Comparison of ENCODE assay signal across 10 mouse cellular contexts in genomic region chr11:96713210-96714005, GRCm38 (mm10).
DNase-seq lines count a peak whose midpoint lies in the region; ATAC-seq lines count a peak whose summit lies in the region.
"Had no signal": no experiment of that assay in that cellular context is flagged by ENCODE, and none has a peak within 500 bp of the region (broad histone marks: within the 10 kb centered on the region; RNA-seq: fewer than 3 reads in every experiment).

No protein-coding gene starts in this region.

- no peak for ATAC-seq in forebrain, embryonic 12.5 days (ENCODE audit: low FRiP score)
- ATAC-seq in forebrain, embryonic 11.5 days (replicated peaks; ENCODE audit: low FRiP score) = no peak
- ATAC-seq in midbrain, embryonic 14.5 days (ENCODE audit: low FRiP score, low TSS enrichment) = no peak
- no peak for ATAC-seq in midbrain, embryonic 11.5 days (ENCODE audit: low FRiP score)
- no peak for ATAC-seq in hindbrain, embryonic 12.5 days (ENCODE audit: low FRiP score)
- ATAC-seq in stomach, embryonic 15.5 days (ENCODE audit: insufficient read depth, low FRiP score, low read depth) = no peak

- H3K36me3 ChIP-seq in forebrain, embryonic 12.5 days (replicated peaks) = no peaks in the 10 kb centered on the region
- no peaks in the 10 kb centered on the region for H3K36me3 ChIP-seq in forebrain, embryonic 11.5 days (ENCODE audit: control insufficient read depth, insufficient read depth, low read length)
- no peaks in the 10 kb centered on the region for H3K36me3 ChIP-seq in midbrain, embryonic 14.5 days (ENCODE audit: control insufficient read depth, insufficient read depth, low read length)
- no peaks in the 10 kb centered on the region for H3K36me3 ChIP-seq in midbrain, embryonic 11.5 days (ENCODE audit: control insufficient read depth, insufficient read depth, low read length)
- no peaks in the 10 kb centered on the region for H3K36me3 ChIP-seq in hindbrain, embryonic 12.5 days
- H3K36me3 ChIP-seq in stomach, embryonic 15.5 days = no peaks in the 10 kb centered on the region

- no peaks in the 10 kb centered on the region for H3K9me3 ChIP-seq in forebrain, embryonic 12.5 days
- no peaks in the 10 kb centered on the region for H3K9me3 ChIP-seq in forebrain, embryonic 11.5 days (ENCODE audit: control insufficient read depth, low read length)
- no peaks in the 10 kb centered on the region for H3K9me3 ChIP-seq in midbrain, embryonic 14.5 days (ENCODE audit: control insufficient read depth, low read length)
- H3K9me3 ChIP-seq in midbrain, embryonic 11.5 days (ENCODE audit: control insufficient read depth, low read length) = no peaks in the 10 kb centered on the region
- H3K9me3 ChIP-seq in hindbrain, embryonic 12.5 days (replicated peaks) = no peaks in the 10 kb centered on the region
- no peaks in the 10 kb centered on the region for H3K9me3 ChIP-seq in stomach, embryonic 15.5 days

- H3K27ac ChIP-seq in forebrain, embryonic 12.5 days = no peak overlapping the region
- no peak overlapping the region for H3K27ac ChIP-seq in forebrain, embryonic 11.5 days (ENCODE audit: low read depth, low read length)
- H3K27ac ChIP-seq in midbrain, embryonic 14.5 days (replicated peaks; ENCODE audit: low read depth, low read length) = no peak overlapping the region
- no peak overlapping the region for H3K27ac ChIP-seq in midbrain, embryonic 11.5 days (ENCODE audit: low read depth, low read length)
- H3K27ac ChIP-seq in hindbrain, embryonic 12.5 days = 0 out of 2 replicates have a peak overlapping the region, but pooled peaks have one; percentile 12
- no peak overlapping the region for H3K27ac ChIP-seq in stomach, embryonic 15.5 days

- no peak overlapping the region for H3K4me3 ChIP-seq in forebrain, embryonic 12.5 days (replicated peaks)
- H3K4me3 ChIP-seq in forebrain, embryonic 11.5 days (ENCODE audit: low read depth, low read length) = no peak overlapping the region
- no peak overlapping the region for H3K4me3 ChIP-seq in midbrain, embryonic 14.5 days (replicated peaks; ENCODE audit: low read depth, low read length)
- H3K4me3 ChIP-seq in midbrain, embryonic 11.5 days (ENCODE audit: low read depth, low read length) = no peak overlapping the region
- H3K4me3 ChIP-seq in hindbrain, embryonic 12.5 days = no peak overlapping the region
- H3K4me3 ChIP-seq in stomach, embryonic 15.5 days (replicated peaks) = no peak overlapping the region

- peak overlapping the region; percentile 17; the same call in 1 of the 2 replicates for H3K4me2 ChIP-seq in forebrain, embryonic 12.5 days
- no peak overlapping the region for H3K4me2 ChIP-seq in forebrain, embryonic 11.5 days (ENCODE audit: low read depth, low read length, severe bottlenecking)
- no peak overlapping the region for H3K4me2 ChIP-seq in midbrain, embryonic 14.5 days (ENCODE audit: low read length)
- H3K4me2 ChIP-seq in midbrain, embryonic 11.5 days = no peak overlapping the region
- H3K4me2 ChIP-seq in hindbrain, embryonic 12.5 days (replicated peaks) = 0 out of 2 replicates have a peak overlapping the region, but pooled peaks have one; percentile 18
- peak overlapping the region; percentile 21; the same call in 1 of the 2 replicates for H3K4me2 ChIP-seq in stomach, embryonic 15.5 days
- H3K4me2 ChIP-seq: liver, embryonic 11.5 days had no signal

- peaks cover 17% of the 10 kb centered on the region for H3K4me1 ChIP-seq in forebrain, embryonic 12.5 days
- H3K4me1 ChIP-seq in forebrain, embryonic 11.5 days (replicated peaks; ENCODE audit: control insufficient read depth, insufficient read depth, low read length) = peaks cover 5% of the 10 kb centered on the region; the same call in 1 of the 2 replicates
- H3K4me1 ChIP-seq in midbrain, embryonic 14.5 days (ENCODE audit: control insufficient read depth, insufficient read depth, low read length) = peaks cover 8% of the 10 kb centered on the region
- H3K4me1 ChIP-seq in midbrain, embryonic 11.5 days (ENCODE audit: control insufficient read depth, insufficient read depth, low read length) = no peaks in the 10 kb centered on the region; the same call in 1 of the 2 replicates
- peaks cover 19% of the 10 kb centered on the region for H3K4me1 ChIP-seq in hindbrain, embryonic 12.5 days
- H3K4me1 ChIP-seq in stomach, embryonic 15.5 days = no peaks in the 10 kb centered on the region

- no peak for DNase-seq in forebrain, embryonic 11.5 days (ENCODE audit: low spot score)
- DNase-seq in midbrain, embryonic 14.5 days = peak; percentile 39
- no peak for DNase-seq in midbrain, embryonic 11.5 days (ENCODE audit: low spot score, missing footprints)
- no peak for DNase-seq in layer of hippocampus, adult 9-10 months (ENCODE audit: low spot score)
- no peak for DNase-seq in cerebellum, adult 9-10 months
- DNase-seq: adrenal gland, postnatal 14 days had no signal

- no peaks in the 10 kb centered on the region for H3K27me3 ChIP-seq in forebrain, embryonic 12.5 days
- 0 out of 2 replicates have a peak, but pooled peaks cover under 1% of the 10 kb centered on the region for H3K27me3 ChIP-seq in forebrain, embryonic 11.5 days (ENCODE audit: control insufficient read depth, insufficient read depth, low read length)
- no peaks in the 10 kb centered on the region for H3K27me3 ChIP-seq in midbrain, embryonic 14.5 days (ENCODE audit: control insufficient read depth, insufficient read depth, low read length)
- no peaks in the 10 kb centered on the region for H3K27me3 ChIP-seq in midbrain, embryonic 11.5 days (ENCODE audit: control insufficient read depth, insufficient read depth, low read length)
- no peaks in the 10 kb centered on the region for H3K27me3 ChIP-seq in hindbrain, embryonic 12.5 days
- H3K27me3 ChIP-seq in stomach, embryonic 15.5 days (replicated peaks) = no peaks in the 10 kb centered on the region

- WGBS in forebrain, embryonic 12.5 days = 50% methylated on average over 18 of the region's 18 CpGs
- WGBS in forebrain, embryonic 11.5 days = 50% methylated on average over 18 of the region's 18 CpGs
- 51% methylated on average over 18 of the region's 18 CpGs for WGBS in midbrain, embryonic 14.5 days
- 57% methylated on average over 18 of the region's 18 CpGs for WGBS in midbrain, embryonic 11.5 days
- 46% methylated on average over 18 of the region's 18 CpGs for WGBS in hindbrain, embryonic 12.5 days
- whole genome bisulfite sequencing in stomach, embryonic 15.5 days = 58% methylated on average over 18 of the region's 18 CpGs

- no peak overlapping the region for H3K9ac ChIP-seq in forebrain, embryonic 12.5 days
- no peak overlapping the region for H3K9ac ChIP-seq in forebrain, embryonic 11.5 days (ENCODE audit: low read length)
- no peak overlapping the region for H3K9ac ChIP-seq in midbrain, embryonic 14.5 days (replicated peaks; ENCODE audit: low read length)
- no peak overlapping the region for H3K9ac ChIP-seq in midbrain, embryonic 11.5 days (ENCODE audit: low read length)
- H3K9ac ChIP-seq in hindbrain, embryonic 12.5 days = no peak overlapping the region
- no peak overlapping the region for H3K9ac ChIP-seq in stomach, embryonic 15.5 days

Comparison
In these comparisons a context has a peak if more than half of its experiments do, and no peak if none do; other contexts are left out.
1. H3K4me2 ChIP-seq: peak in forebrain, embryonic 12.5 days (single experiment), hindbrain, embryonic 12.5 days (single experiment) and stomach, embryonic 15.5 days (single experiment); none in forebrain, embryonic 11.5 days (single experiment), midbrain, embryonic 14.5 days (single experiment) and midbrain, embryonic 11.5 days (single experiment).